Mouse (Mus musculus) embryonic facial prominence, embryonic 11.5 days (tissue): ENCODE results near the gene Ubtf. TPM values are rescaled to one million over a fixed set of nuclear protein-coding genes. Genes with fewer than 3 reads are reported as not detected.

Experiments
- ATAC-seq: fragments of 200-750 bp; cut with Nextera tagmentation; replicated peaks from 2 replicates; pipeline ENCODE4 v1.8.0; 2017; ENCODE audit warnings: low read depth; ENCODE audit not compliant: insufficient number of reproducible peaks, low FRiP score, low TSS enrichment
- DNase-seq: peaks from one replicate; pipeline ENCODE4 v3.0.0-alpha.2; 2015; ENCODE audit warnings: low spot score
- H3K27ac ChIP-seq: fragments of 300-500 bp; sonication (generic); replicated peaks from 2 replicates; pipeline ENCODE4 v1.5.1; 2014; ENCODE audit warnings: mild to moderate bottlenecking, low read depth, low read length, control low read depth
- H3K27me3 ChIP-seq: fragments of 300-500 bp; sonication (generic); 2 replicates; pipeline ENCODE4 v1.6.1; 2014; ENCODE audit warnings: mild to moderate bottlenecking, low read length, moderate library complexity, mixed read lengths; ENCODE audit not compliant: control insufficient read depth, insufficient read depth
- H3K36me3 ChIP-seq: fragments of 300-500 bp; sonication (generic); replicated peaks from 2 replicates; pipeline ENCODE4 v1.6.1; 2014; ENCODE audit warnings: low read depth, mild to moderate bottlenecking, low read length, moderate library complexity, mixed read lengths; ENCODE audit not compliant: control insufficient read depth, insufficient read depth
- H3K4me1 ChIP-seq: fragments of 300-500 bp; sonication (generic); 2 replicates; pipeline ENCODE4 v1.6.1; 2014; ENCODE audit warnings: low read length, mixed read lengths; ENCODE audit not compliant: control insufficient read depth, insufficient read depth
- H3K4me2 ChIP-seq: fragments of 300-500 bp; sonication (generic); 2 replicates; pipeline ENCODE4 v1.6.1; 2014; ENCODE audit warnings: low read depth, mild to moderate bottlenecking, control low read depth, low read length, moderate library complexity
- H3K4me3 ChIP-seq: fragments of 300-500 bp; sonication (generic); 2 replicates; pipeline ENCODE4 v1.5.1; 2014; ENCODE audit warnings: low read depth, low read length, control low read depth
- H3K9ac ChIP-seq: fragments of 300-500 bp; sonication (generic); replicated peaks from 2 replicates; pipeline ENCODE4 v1.6.1; 2014; ENCODE audit warnings: mild to moderate bottlenecking, control low read depth, low read length
- H3K9me3 ChIP-seq: fragments of 300-500 bp; sonication (generic); replicated peaks from 2 replicates; pipeline ENCODE4 v1.6.1; 2016; ENCODE audit warnings: mild to moderate bottlenecking, low read length, inconsistent platforms, mixed read lengths; ENCODE audit not compliant: control insufficient read depth
- WGBS: fragments of 180-500 bp; shearing (Covaris S2); extraction: QIAGEN DNeasy Blood & Tissue Kit; methylation state at CpG from one replicate; pipeline ENCODE4 v1.1.7; 2014; 5-methylcytosine and 5-hydroxymethylcytosine counted together
- polyA plus RNA-seq: library from polyadenylated mRNA; unstranded; fragments of >200 nt; fragmentation: Nextera tagmentation; extraction: Ambion mirVana; gene quantifications from 2 replicates; pipeline ENCODE4 v1.2.1, GENCODE M21; 2014

The Ubtf gene
- polyA plus RNA-seq, 1 experiment from 2014 or later: 84.5 TPM

- peak overlapping the region; percentile 99 for H3K27ac ChIP-seq
- ATAC-seq (no peak), DNase-seq (peak; percentile 36)
- peak overlapping the region; percentile 90 for H3K4me2 ChIP-seq
- H3K9me3 ChIP-seq: no peaks in the 10 kb centered on the region
- 26% methylated on average over 10 of the region's 10 CpGs for WGBS
- H3K36me3 ChIP-seq: no peaks in the 10 kb centered on the region
- H3K9ac ChIP-seq: peak overlapping the region; percentile 100
- H3K27me3 ChIP-seq: no peaks in the 10 kb centered on the region
- peak overlapping the region; percentile 100 for H3K4me3 ChIP-seq
- peaks cover 4% of the 10 kb centered on the region; the same call in 1 of the 2 replicates for H3K4me1 ChIP-seq
Measured at GRCm38 (mm10) chr11:102320686-102321005, 1.1 kb upstream of the Ubtf start.

- peak overlapping the region; percentile 100 for H3K4me3 ChIP-seq
- ATAC-seq (no peak), DNase-seq (peak; percentile 83)
- H3K4me2 ChIP-seq: peak overlapping the region; percentile 90
- H3K9me3 ChIP-seq: no peaks in the 10 kb centered on the region
- H3K9ac ChIP-seq: peak overlapping the region; percentile 100
- H3K27ac ChIP-seq: peak overlapping the region; percentile 99
- no peaks in the 10 kb centered on the region for H3K27me3 ChIP-seq
- 1% methylated on average over 38 of the region's 38 CpGs for WGBS
- H3K36me3 ChIP-seq: no peaks in the 10 kb centered on the region
- H3K4me1 ChIP-seq: peaks cover 4% of the 10 kb centered on the region; the same call in 1 of the 2 replicates
Measured at GRCm38 (mm10) chr11:102319941-102320685, 571 bp upstream of the Ubtf start.

- Histone ChIP-seq H3K4me1 (peaks cover 4% of the 10 kb centered on the region; the same call in 1 of the 2 replicates), H3K27ac (peak overlapping the region; percentile 99), H3K9ac (peak overlapping the region; percentile 100), H3K27me3 (no peaks in the 10 kb centered on the region), H3K4me2 (peak overlapping the region; percentile 90), H3K36me3 (no peaks in the 10 kb centered on the region; the same call in 1 of the 2 replicates), H3K4me3 (peak overlapping the region; percentile 100), H3K9me3 (no peaks in the 10 kb centered on the region)
- WGBS: under 1% methylated on average over 81 of the region's 84 CpGs
- DNase-seq (peak; percentile 63), ATAC-seq (no peak)
Measured at GRCm38 (mm10) chr11:102318576-102319409, 749 bp downstream of the Ubtf start.

GRCm38 (mm10) chr11:102317901-102318575, 1.5 kb downstream of the Ubtf start:
- WGBS: 0% methylated on average over 47 of the region's 77 CpGs

GRCm38 (mm10) chr11:102317298-102317900, 2.1 kb downstream of the Ubtf start:
- Histone ChIP-seq H3K9ac (peak overlapping the region; percentile 100), H3K27me3 (no peaks in the 10 kb centered on the region), H3K4me2 (peak overlapping the region; percentile 90), H3K9me3 (no peaks in the 10 kb centered on the region), H3K4me1 (peaks cover 4% of the 10 kb centered on the region; the same call in 1 of the 2 replicates), H3K27ac (peak overlapping the region; percentile 99), H3K4me3 (peak overlapping the region; percentile 100), H3K36me3 (no peaks in the 10 kb centered on the region; the same call in 1 of the 2 replicates)
- under 1% methylated on average over 60 of the region's 87 CpGs for WGBS
- 0 out of 2 replicates have a peak, but pooled peaks have one; percentile 11 for ATAC-seq
- peak; percentile 74 for DNase-seq

More at GRCm38 (mm10) chr11:102317901-102318575, 1.5 kb downstream of the Ubtf start:
- Histone ChIP-seq H3K4me2 (peak overlapping the region; percentile 90), H3K36me3 (no peaks in the 10 kb centered on the region; the same call in 1 of the 2 replicates), H3K27ac (peak overlapping the region; percentile 99), H3K27me3 (no peaks in the 10 kb centered on the region), H3K4me3 (peak overlapping the region; percentile 100), H3K9ac (peak overlapping the region; percentile 100), H3K9me3 (no peaks in the 10 kb centered on the region), H3K4me1 (peaks cover 4% of the 10 kb centered on the region; the same call in 1 of the 2 replicates)
- ATAC-seq: peak; percentile 58
- DNase-seq: peak; percentile 78

- DNase-seq (peak; percentile 92), ATAC-seq (peak; percentile 35; the same call in 1 of the 2 replicates)
- Histone ChIP-seq H3K27ac (peak overlapping the region; percentile 99), H3K4me2 (peak overlapping the region; percentile 90), H3K9me3 (no peaks in the 10 kb centered on the region), H3K27me3 (no peaks in the 10 kb centered on the region), H3K4me3 (peak overlapping the region; percentile 100), H3K4me1 (peaks cover 4% of the 10 kb centered on the region; the same call in 1 of the 2 replicates), H3K9ac (peak overlapping the region; percentile 100), H3K36me3 (no peaks in the 10 kb centered on the region; the same call in 1 of the 2 replicates)
- WGBS: under 1% methylated on average over 53 of the region's 80 CpGs
Measured at GRCm38 (mm10) chr11:102316572-102317297, 2.8 kb downstream of the Ubtf start.
